Mouse (Mus musculus) lung, postnatal 0 days (tissue): ENCODE measurements around the gene Mphosph9.
A peak's percentile ranks its signal among the peaks of the same experiment; 100 is the strongest.

ENCODE experiments used
- CTCF ChIP-seq: IDR thresholded peaks from 2 replicates; pipeline ENCODE4 v1.5.1; 2016; ENCODE audit warnings: antibody characterized with exemption, mild to moderate bottlenecking
- EP300 ChIP-seq: IDR thresholded peaks from 2 replicates; pipeline ENCODE4 v1.6.1; 2016; ENCODE audit warnings: antibody characterized with exemption, mild to moderate bottlenecking, control low read depth

- no peak for TF ChIP-seq CTCF
- peak; percentile 80 for TF ChIP-seq EP300
These were observed 117.3 kb downstream of the Mphosph9 start for GRCm38 (mm10) chr5:124210281-124211016.
